Mouse (Mus musculus) left cerebral cortex, postnatal 14 days (tissue): ENCODE measurements around the gene Rpl9-ps1. TPM values are rescaled to one million over a fixed set of nuclear protein-coding genes. Genes with fewer than 3 reads are reported as not detected.

ENCODE experiments used
- DNase-seq, 2 experiments: peaks; one replicate each; pipeline ENCODE4 v3.0.0; 2021 to 2022; ENCODE audit warnings: low spot score in 2 of 2, mixed read lengths in 1 of 2
- intact Hi-C: fragments of 180-260 bp; cut with DNase I; formaldehyde crosslinking; loops from one replicate; pipeline ENCODE4 v1.15.1; 2025
- total RNA-seq, 2 experiments: library from RNA; stranded (reverse); gene quantifications; 2 replicates each; pipeline ENCODE4 v1.2.3; 2021

The Rpl9-ps1 gene
- total RNA-seq, 2 experiments from 2014 or later = not detected

DNA sequence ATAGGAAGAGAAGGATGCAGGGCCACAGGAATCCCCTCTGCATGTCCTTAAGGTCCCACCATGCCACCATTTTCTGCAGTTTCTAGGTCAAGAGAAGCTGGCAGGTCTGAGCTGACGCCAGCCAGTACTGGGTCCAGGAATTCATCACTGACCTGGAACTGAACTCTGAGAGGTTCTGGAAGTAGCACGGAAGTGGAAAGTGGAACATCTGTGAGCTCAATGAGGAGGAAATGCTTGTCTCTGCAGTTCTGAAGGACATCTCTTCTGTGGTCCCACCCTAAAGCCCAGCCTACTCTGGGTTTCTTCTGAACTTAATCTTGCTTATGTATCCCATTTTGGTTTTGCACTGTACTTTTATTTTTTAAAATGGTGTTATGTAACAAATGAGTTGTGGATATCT is 14.4 kb downstream of the Rpl9-ps1 start:
- no peak for DNase-seq
- intact Hi-C loops = loop anchor here (10.0 kb wide), 1 partner anchor 104 kb away; no protein-coding TSS in a partner anchor

DNA sequence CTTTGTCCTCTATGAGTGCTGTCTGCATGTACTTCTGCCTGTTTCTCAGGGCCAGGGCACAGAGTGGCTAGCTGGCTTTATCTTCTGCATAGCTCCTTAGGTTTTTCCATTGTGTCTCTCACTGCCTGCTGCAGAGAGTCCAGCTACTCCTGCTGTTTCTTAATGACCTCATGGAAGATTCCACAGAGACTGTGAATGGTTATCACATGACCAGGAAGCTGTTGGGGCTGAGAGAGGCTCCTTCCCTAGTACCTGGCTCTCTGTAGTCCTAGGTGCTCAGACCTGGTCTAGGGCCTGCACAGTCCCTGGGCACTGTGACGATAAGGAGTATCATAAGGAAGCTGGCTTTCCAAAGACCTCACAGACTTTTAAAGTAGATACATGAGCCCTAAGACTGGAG is 14.8 kb downstream of the Rpl9-ps1 start:
- DNase-seq = no peak
- intact Hi-C loops = loop anchor here (10.0 kb wide), 1 partner anchor 104 kb away; no protein-coding TSS in a partner anchor

DNA sequence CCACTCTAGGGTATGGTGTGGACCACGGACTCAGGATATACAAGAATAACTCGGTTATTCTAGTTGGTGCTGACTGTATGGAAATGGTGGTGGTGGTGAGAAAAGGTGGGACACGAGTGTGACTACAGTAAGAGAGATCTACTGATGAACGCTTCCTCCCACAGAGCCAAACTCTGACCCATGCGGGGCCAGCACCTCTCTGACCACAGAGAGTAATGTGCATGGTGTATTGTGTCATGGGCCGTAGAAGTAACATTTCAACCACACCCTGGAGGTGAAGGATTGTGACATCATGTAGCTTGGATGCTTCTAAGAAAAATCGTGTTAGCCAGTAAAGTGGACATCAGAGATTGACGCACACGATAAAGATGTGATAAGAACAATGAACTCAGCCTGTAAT is 16.6 kb downstream of the Rpl9-ps1 start:
- intact Hi-C loops = no loop called here
- DNase-seq = no peak

- intact Hi-C loops = no loop called here
- no peak for DNase-seq
These were observed 21.8 kb downstream of the Rpl9-ps1 start for GRCm38 (mm10) chr11:83623586-83623985.

DNA sequence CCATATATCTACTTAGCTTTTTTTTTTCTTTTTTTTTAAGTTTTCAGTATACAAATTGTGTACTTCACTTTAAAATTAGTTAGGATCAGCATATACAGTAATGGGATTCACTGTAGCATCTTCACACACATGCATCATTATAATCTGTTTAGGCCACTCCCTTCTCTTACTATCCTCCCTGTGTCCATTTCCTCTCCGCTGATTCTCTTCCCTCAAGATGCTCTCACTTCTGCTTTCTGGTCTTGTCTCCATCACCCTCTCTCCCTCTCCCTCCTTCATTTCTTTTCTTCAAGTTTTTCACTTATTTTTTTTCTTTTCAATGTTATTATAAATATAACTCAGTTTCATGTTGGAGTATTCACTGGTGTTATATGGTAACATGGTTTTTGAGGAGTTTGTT is 26.4 kb downstream of the Rpl9-ps1 start:
- intact Hi-C loops = no loop called here
- no peak for DNase-seq

GRCm38 (mm10) chr11:83618238-83618637 is 27.2 kb downstream of the Rpl9-ps1 start:
- no peak for DNase-seq
- intact Hi-C loops = no loop called here

DNA sequence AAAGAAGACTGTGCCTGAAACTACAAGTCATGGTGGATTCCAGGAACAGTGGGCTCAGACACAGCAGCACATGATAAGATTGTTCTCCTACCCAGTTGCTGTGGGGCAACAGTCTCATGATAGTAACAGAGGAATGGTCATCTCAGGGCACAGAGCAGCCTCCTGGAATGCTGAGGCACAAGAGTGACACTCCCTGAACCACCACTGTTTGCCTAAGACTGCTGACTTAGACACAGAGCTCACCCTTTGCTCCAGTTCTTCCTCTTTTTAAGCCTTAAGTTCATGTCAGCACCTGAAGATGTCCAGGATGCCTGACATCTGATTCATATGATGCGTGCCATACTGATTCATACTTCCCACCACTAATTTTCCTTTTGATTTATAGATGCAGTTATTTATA is 28.8 kb downstream of the Rpl9-ps1 start:
- DNase-seq = no peak
- intact Hi-C loops = no loop called here

GRCm38 (mm10) chr11:83610900-83611299 is 34.5 kb downstream of the Rpl9-ps1 start:
- intact Hi-C loops = no loop called here
- DNase-seq = no peak

DNA sequence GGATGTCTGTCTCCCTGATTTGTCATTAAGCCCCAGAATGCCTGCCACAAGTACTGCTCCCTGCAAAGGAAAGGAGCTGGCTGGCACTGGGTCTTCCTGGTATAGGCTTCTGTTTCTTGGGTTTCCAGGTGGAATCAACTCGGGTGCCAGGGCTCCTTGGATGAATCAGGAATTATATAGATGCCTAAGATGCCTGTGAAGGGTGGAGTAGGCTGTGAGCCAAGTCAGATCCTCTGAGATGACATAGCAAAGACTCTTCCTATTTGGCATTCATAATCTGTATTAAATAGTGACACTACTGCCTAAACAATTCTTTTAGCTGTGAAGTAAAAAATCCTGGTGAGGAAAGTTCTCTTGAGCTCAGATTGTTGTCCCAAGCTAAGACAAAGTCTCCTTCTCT is 39.0 kb downstream of the Rpl9-ps1 start:
- no peak for DNase-seq
- intact Hi-C loops = no loop called here

DNA sequence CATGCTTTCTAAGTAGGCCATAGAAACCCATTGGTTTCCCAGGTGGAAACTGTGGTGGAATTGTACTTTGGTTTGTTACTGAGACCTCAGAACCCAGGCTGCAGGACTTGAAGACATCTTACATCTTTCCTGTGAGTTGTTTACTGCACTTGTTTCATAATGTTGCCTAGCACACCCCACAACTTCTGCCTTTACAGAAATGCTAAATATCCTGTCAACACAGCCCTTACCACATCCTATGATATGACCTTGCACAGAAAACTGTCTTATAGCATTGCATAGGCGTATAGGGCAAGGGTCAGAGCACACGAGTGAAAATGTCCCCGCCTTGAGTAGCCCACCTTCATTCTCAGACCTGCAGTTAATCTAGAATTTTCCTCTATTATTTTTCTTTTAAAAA is 39.9 kb downstream of the Rpl9-ps1 start:
- intact Hi-C loops = no loop called here
- DNase-seq = no peak

GRCm38 (mm10) chr11:83604698-83605097 is 40.7 kb downstream of the Rpl9-ps1 start:
- intact Hi-C loops = no loop called here

GRCm38 (mm10) chr11:83603399-83603798 is 42.0 kb downstream of the Rpl9-ps1 start:
- no peak for DNase-seq
- intact Hi-C loops = no loop called here

More at GRCm38 (mm10) chr11:83604698-83605097, 40.7 kb downstream of the Rpl9-ps1 start:
- no peak for DNase-seq

DNA sequence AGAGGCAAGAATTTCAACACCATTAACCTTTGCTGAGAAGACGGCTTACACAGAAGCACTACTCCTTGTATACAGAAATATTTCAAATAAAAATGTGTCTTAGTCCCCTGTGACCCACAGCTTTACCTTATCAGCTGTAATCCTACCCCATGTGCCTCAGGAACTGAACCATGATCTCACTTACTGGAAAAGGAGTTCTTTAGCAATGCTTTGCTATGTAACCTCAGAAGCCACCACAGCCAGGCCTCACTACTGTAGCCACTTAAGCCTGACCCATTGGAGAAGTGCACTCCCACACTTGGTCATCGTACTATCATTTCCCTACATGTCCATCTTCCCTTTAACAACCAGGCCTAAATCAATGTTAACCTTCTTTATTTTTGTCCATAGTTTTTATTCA is 44.8 kb downstream of the Rpl9-ps1 start:
- DNase-seq = no peak
- intact Hi-C loops = no loop called here

- no peak for DNase-seq
- intact Hi-C loops = no loop called here
These were observed 46.4 kb downstream of the Rpl9-ps1 start for GRCm38 (mm10) chr11:83598991-83599390.

- DNase-seq = no peak
- intact Hi-C loops = no loop called here
These were observed 47.1 kb downstream of the Rpl9-ps1 start for GRCm38 (mm10) chr11:83598207-83598837.

DNA sequence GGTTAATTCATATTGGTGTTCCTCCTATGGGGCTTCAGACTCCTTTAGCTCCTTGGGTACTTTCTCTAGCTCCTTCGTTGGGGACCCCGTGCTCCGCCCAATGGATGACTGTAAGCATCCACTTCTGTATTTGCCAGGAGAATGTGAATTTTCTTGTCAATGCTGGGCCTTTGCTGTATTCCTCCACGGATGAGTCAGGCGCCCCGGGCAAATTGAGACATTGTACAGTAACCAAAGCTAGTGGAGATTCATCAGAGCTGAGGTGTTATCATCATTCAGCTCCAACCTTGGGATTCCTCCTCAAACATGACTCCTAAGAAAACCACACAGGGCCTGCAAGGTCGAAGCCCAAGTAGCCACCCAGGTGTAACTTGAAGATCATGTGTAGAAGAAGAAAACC is 47.6 kb downstream of the Rpl9-ps1 start:
- intact Hi-C loops = no loop called here
- DNase-seq = no peak

GRCm38 (mm10) chr11:83595669-83596455 is 49.6 kb downstream of the Rpl9-ps1 start:
- DNase-seq = peak in 1 of 2 experiments; percentile 5

More at GRCm38 (mm10) chr11:83595669-83596455, 49.6 kb downstream of the Rpl9-ps1 start:
- intact Hi-C loops = no loop called here
